Mouse (Mus musculus): ENCODE results near the gene Nfil3.

Nfil3 gene

DNA sequence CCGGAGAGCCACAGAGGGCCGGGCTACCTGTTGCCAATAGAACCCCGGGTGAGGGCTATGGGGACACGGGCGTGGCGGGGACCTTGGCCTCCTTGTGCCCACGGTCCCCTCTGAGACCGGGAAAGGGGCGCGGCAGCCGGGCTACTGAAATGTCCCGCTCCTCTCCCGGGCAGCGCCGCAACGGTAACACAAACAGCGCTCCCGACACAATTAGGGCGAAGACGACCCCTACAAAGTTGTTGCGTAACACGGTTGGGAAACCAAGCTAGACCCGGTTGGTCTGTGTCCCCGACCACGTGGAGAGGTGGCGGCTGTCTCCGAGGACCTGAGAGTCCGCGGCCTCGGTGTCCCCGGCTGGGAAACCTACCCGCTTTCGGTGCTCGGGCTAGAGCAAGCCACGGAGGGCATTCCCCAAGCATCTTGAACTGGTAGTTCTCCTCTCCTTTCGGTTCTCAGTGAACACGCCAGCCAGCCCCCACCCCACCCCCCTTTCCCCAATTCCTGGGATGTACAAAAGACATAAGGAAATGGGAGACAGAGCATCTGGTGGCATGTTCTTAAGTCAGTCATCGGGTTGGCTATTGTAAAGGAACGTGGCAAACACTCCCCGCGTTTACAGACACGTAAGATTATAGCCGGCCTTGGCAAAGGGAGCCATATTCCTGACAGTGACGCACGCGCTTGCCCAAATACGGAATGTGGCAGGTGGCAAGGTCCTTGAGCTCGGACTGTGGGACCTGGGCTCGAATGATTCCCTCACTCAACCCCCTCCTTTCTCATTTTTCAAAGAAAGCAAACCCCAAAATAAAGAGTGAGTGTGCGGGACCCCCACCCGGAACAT, 788 bp upstream of the Nfil3 start:
- peak; percentile 55 for DNase-seq (ENCODE audit: low spot score)

DNA sequence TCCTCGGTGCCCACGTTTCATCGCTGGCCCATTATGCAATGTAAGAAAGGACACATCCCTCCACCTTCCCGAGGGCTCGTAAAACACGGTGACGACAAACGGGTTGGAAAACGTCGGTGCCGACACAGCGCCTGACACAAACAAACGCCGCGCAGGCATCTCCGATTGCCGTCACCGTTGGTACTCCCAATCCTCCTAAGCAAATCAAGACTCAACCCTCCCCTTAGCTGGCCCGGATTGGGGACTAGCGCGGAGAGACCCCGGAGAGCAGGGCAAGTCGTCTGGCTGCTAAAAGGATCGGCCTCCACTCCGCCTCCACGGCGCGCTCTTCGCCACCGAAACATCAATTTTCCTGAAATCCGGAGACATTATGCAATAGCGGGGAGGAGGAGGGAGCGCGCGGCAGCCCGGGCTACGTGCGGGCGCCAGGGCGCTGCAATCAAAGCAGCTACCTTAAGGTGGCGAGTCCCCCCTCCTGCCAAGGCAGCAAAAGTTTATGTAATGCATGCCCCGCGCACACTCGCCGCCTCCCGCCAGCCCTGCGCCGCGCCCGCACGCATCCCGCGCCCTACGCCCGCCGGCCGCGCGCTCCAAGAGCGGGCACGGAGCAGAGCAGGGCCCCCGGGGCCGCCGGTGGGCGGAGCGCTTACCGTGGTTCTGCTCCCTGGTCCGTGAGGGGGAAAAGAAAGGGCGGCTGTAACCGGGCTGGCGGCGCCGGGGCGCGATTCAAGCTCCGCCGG, 492 bp downstream of the Nfil3 start:
- DNase-seq (ENCODE audit: low spot score) = peak; percentile 82

DNA sequence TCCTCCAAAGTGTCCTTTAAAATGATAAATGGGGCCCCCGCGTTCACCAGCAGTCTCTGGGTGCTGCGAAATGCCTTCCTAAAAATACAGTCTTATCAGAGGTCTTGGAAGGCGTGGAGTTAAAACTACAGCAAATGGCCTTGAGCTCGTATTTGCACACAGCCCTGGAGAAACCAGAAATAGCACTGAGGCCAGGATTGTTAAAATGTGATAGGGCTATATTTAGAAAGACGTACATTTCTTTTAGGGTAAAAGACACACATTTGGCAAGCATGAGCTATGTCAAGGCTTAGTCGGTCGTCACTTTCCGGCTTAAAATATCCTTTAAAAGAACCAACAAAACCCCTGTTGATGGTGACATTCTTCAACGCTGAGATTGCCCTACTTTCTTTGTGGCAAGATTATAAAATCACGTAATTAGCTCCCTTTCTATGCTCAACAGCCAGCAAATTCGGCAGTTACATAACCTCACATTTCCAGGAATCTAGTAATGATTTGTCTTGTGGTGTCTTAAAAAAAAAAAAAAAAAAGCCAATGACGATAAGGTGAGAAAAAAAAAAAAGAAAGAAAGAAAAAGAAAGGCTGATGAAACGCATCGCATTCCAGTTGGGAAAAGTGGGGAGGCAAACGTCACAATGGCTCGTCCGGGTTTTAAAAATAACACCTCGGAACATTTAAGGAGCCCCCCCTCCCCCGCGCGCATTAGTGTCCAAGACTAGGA, 1.4 kb downstream of the Nfil3 start:
- DNase-seq (ENCODE audit: low spot score) = peak; percentile 49

DNA sequence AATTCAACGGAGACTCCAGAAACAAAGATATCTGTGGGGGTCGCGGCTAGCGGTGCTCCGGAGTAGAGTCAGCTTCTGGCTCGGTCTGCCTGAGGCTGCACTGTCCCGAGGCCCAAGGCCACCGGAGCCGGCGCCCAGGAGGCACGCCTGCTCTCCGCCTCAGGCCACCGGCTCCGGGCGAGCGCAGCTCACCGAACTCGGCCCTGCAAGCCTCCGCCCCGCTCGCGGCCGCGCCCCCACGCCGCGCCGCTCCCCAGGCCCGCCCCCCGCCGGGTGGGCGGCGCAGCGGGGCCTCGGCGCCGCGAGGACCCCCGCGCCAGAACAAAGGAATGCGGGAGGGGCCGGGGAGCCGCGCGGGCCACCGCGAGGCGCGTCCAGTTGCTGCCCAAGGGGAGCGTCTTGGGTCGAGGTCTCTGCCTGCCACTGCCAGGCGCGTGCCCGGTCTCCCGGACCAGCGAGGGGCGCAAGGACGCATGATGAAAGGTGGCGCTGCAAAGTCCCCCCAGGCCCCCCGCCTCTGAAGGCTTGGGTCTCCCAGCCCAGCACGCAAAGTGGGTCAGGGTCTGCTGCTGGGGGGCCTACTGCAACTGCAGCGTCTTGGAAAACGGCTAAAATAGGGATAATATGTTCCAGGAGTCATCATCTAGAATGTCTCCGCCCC, 2.4 kb downstream of the Nfil3 start:
- DNase-seq (ENCODE audit: low spot score) = peak; percentile 54

DNA sequence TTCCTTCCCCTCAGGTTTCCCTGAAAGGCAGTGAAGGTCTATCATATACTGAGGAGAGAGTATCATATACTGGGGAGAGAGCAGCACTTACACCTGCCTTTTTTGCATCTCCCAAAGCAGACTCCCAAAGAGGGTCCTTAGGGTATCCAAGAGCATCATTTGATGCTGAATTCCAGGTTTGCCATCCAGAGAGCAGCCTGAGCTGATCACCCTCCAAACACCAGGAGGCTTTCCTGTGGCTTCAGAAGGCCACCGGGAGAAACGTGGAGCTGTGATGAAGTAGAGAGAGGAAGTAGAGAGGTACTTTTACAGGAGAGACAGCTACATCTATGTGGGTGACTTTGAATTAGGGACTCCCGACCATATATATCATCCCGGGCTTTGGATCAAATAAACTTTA, 3.1 kb downstream of the Nfil3 start:
- no peak for DNase-seq (ENCODE audit: low spot score)

DNA sequence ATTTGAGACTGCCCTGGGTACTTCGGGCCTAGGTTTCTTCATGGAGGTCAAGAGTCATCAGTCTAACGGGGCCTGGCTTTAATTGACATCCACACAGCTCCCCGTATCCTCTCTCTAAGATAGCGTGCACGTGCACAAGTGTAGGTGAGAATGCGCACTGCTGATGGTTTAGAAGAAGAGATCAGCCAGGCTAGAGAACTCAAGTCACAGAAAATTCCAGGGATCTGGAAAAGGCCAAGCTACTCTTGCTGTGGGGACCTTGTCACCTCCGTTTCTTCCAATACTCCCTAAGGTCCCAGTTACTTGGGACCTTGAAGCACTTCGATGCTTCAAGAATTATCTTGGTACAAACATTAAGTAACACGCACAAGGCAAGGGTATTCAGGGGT, 3.7 kb downstream of the Nfil3 start:
- DNase-seq (ENCODE audit: low spot score) = no peak

DNA sequence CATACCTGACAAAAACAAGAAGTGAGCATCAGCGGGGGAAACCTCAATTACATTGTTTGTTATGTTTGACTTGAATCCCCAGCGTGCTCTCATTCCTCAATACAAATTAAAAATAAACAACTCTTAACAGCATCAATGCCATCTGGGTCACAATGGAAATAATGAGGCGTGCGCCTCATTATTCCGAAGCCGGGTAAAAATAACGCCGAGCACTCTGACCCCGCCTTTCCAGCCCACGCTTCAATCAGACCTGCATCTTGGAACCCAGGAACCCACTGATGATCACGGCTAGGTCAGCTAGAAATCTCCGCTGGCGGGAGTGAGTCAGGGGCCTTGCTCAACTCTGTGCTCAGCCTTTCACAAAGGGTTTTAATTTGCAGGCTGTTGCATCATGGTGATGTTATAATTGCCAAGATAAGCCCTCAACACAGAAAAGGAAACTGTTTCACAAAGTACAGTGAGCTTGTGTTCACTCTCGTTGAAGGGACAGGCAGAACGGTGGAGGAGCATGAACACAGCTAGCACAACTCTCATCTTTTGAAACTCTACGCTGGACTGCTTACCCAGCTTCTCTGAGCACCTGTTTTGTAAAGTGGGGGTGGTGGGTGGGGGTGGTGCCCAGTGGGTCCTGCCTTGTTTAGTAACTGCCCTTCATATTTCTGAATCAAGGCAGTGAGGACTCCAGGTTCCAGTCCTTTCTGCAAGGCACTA, 4.2 kb downstream of the Nfil3 start:
- DNase-seq (ENCODE audit: low spot score) = peak; percentile 45

DNA sequence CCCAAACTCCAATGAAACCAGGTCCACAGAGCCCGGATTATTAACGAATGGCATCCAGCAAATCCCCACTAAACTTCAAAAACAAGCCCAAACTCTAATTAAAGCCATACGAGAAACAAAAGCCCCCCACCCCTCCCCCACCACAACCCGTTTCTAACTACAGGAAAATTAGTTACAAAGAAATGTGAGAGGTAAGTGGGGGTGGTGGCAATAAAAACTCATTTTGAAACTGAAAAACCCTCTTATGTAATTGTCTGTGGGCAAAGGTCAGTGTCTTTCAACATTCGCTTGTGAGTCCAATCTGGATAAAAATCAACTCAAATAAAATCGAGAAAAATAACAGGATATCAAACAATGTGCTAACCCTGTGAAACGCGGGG, 4.8 kb downstream of the Nfil3 start:
- peak; percentile 67 for DNase-seq (ENCODE audit: low spot score)

DNA sequence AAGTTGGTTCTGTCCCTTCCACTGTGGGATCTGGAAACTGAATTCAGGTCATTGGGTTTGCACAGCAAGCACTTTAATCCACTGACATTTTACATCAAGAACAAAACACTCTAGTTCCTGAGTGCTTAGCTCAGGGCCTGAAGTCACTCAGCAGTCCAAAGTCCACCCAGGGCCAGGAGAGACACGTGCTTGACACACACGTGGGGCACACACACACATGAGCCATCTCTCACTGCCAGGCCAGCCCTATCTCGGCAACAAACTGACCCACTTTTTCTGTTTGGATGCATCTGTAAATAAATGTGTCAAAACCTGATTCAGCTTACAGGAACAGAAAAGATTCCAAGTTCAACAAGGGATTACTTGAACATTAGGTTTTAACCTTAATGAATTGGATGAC, 6.2 kb downstream of the Nfil3 start:
- DNase-seq (ENCODE audit: low spot score) = no peak

DNA sequence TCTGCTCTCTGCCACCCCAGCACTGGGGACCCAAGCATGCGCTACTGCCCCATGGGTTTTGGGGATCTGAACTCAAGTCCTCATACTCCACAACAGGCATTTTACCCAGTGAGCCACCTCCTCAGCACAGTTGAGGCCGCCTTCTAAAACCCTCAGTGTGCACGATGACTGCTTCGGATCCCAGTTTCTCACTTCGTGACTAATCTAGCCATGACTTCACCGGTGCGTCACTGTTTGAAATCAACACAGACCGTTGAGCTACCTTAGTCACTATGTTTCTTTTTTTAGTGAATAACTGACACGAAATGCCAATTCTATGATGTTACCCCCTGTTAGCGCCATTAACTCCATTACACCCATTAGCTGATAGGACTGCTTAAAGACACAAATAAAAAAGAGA, 7.4 kb downstream of the Nfil3 start:
- DNase-seq (ENCODE audit: low spot score) = no peak

DNA sequence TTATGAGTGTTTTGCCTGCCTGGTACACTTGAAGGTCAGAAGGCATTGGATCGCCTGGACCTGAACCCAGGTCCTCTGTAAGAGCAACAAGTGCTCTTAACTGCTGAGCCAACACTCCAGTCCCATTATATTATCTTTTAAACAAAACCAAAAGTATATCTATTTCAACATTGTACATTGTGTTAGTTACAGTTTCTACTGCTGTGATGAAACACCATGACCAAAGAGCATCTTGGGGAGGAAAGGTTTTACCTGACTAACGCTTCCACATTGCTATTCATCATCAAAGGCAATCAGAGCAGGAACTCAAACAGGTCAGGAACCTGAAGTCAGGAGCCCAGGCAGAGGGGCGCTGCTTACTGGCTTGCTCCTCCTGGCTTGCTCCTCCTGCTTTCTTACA, 8.2 kb downstream of the Nfil3 start:
- DNase-seq (ENCODE audit: low spot score) = no peak

DNA sequence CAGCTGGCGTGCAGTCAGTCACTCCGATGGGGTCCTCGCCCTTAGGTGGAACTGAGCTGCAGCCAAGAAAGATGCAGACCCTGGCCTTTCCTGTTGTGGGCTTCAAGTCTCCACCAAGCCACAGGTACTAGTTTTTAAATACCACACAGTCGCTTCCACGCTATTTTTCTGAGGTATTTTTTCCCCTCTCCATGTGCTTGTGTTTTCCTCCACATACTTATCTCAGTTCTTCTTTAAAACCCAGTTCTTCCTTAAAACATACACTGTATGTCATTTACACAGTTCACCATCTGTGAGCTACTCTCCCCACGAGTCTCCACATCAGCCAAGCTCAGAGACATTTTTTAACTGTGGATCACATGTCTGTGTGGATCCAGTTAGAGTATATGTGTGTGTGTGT, 10.0 kb downstream of the Nfil3 start:
- DNase-seq (ENCODE audit: low spot score) = no peak

DNA sequence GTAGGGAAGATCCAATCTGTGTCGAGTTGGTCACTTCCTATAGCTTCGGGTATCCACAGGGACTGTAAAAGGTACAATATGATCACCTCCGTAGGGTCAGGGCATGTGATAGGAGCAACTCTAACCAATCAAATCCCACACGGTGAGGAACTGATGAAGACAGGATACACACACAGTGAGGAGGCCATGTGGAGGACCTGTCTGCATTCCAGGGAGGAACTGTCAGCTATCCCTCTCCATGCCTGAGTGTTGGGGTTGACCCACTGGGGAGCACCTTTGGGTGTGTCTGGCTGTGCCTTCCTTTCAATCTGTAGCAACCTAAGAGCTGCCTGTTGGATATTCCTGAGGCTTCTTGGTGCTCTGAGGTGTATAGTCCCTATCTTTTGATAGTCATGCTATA, 18.0 kb downstream of the Nfil3 start:
- DNase-seq (ENCODE audit: low spot score) = no peak

DNA sequence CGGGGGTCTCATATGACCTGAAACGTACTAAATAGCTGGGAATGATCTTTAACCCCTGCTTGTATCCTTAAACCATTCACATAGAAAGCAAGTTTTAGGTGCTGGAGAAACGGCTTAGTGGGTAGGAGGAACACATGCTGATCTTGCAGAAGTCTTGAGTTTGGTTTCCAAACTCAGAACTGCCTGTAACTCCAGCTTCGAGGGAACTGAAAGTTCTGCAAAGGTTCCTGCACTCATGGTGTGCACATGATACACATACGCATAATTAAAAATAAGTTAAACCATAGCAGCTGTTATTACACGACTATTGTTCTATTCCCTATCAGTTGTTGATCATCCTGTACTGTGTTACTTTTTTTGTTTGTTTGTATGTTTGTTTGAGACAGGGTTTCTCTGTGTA, 18.5 kb downstream of the Nfil3 start:
- DNase-seq (ENCODE audit: low spot score) = no peak

DNA sequence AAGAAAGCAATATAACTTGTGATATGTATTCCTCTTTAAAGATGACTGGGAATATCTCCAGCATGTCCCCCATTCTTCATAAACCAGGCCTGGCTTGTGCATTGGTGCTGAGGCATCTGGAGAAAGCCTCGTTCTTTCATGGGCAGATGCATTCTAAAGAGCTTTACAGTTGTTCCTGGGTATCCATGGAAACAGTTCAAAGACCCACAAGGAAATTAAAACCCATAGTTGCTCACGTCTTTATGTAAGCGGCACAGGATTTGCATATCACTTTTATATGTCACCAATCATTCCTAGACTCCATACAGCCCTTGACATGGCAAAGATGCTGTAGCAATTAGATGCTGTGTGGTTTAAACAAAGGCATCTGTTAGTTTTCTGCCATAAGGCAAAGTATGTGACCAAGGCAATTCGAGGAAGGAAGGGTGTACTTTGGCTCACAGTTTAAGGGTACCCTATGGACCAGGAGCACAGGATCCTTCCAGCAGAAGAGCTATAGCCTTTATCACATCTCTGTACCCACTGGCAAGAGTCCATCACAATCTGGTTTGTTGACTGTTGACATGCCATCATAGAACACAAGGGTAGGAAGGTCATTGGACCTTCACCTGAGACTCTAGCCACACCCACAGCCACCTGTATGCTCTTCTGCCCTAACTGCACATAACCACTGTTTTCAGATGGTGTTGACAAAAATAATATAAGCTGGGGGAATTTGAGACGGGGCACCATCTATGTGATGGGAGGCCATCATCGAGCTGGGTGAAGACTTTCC, 26.9 kb downstream of the Nfil3 start:
- no peak for DNase-seq (ENCODE audit: low spot score)

DNA sequence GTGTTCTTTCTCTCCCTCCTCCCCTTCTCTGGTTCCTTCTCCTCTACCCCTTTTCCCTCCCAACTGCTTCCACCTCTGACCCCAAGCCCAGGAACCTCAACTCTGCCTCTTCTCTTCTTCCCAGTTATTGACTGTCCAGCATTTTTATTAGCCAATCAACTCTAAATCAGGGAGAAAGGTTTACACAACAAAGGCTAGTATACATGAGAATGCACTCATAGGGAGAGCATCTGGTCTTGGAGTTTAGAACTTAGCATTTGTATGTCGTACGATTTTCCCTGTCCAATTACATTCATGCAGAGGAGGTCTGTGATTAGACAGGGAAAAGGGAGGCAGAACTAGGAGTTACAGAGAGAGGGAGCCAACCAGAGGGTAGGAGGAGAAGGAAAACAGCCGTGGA, 31.7 kb downstream of the Nfil3 start:
- DNase-seq (ENCODE audit: low spot score) = no peak

DNA sequence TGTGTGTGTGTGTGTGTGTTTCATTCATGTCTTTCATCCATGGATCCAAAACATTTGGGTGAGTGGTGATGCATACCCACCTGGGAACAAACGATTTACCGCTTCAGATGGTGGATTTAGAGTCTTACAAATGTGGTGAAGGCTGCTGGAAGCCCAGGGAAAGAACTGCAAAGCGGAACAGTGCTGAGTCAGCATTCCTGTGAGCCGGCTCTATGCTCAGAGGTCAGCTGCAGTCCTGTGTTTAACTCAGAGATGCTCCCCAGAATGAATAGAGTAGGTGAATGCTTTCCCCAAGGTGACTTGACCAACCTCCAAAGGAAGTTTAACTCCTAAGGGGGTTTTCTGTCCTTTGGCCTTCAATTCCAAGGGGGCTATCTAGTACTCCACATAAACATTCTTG, 33.3 kb downstream of the Nfil3 start:
- no peak for DNase-seq (ENCODE audit: low spot score)

DNA sequence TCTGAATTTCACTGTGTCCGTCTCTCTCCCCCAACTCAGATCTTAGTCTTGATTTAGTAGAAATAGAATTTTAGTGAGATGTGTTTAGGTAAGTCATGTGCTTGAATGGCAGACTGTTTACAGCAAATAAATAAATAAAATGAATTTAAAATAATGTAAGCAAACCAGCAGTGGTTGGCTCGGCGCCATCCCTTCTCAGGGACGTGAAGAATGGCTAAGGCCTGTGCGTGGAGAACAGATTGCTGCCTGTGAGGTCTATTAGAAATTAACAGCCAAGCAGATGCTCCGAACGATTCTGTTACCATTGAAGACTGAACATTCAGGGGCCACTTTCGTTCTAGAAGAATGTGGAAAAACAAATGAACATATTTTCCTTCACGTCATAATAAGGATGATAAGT, 35.1 kb downstream of the Nfil3 start:
- DNase-seq (ENCODE audit: low spot score) = no peak

DNA sequence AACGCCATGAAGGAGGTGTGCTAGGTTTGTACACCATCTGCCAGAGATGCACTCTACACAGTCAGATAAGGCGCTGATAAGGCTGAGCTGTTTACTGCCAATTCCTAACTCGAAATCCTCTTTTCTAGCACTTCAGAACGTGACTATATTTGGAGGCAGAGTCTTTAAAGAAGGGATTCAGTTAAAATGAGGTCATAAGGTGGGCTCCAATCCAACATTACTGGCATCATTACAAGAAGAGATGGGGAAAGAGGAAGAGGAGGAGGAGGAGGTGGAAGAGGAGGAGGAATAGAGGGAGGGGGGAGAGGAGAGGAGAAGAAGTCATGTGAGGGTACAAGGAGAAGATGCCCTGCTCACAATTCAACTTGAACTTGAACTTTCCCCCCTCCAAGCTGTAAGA, 36.8 kb downstream of the Nfil3 start:
- no peak for DNase-seq (ENCODE audit: low spot score)

DNA sequence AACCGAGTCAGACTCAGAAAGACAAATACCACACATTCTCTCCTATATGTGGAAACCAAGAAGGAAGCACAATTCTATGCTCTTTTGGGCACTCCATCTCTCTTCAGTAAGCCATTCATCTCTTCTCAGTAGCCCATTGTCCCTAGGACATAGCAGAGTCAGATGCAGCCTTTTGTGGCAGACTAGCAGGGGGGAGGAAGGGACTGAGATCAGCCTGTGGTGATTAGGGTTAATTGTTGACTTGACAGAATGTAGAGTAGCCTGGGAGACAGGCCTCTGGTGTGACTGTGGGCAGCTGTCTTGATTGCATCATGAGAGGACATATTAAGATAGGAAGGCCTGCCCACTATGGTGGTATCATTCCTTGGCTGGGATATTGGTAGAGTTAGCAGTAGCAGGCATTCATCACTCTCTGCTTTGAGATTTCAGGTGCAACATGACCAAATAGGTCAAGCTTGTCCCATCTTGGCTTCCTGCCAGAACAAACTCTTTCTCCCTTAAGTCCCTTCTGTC, 37.9 kb downstream of the Nfil3 start:
- DNase-seq (ENCODE audit: low spot score) = no peak

DNA sequence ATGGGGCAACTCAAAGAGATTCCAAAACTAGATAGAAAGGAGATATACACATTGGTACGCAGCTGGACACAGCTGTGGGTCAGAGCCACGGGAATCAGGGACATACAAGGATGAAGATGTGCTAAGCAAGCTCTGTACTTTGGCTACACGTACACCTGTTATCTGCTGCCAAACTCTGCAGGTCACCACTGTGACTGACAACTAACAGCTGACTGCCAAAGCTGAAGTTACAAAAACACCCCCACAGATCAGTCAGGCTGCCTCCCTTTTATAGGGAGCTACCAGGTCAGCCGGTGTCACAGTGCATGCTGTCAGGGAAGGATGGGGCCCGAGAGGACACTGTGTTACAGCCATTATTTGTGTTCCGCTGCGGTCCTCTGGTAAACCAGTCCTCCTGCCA, 39.9 kb downstream of the Nfil3 start:
- DNase-seq (ENCODE audit: low spot score) = no peak

Measured in embryo, embryonic 10.5 days (tissue).